Mouse (Mus musculus): ENCODE data around the gene Upp1.

Gene Upp1

DNA sequence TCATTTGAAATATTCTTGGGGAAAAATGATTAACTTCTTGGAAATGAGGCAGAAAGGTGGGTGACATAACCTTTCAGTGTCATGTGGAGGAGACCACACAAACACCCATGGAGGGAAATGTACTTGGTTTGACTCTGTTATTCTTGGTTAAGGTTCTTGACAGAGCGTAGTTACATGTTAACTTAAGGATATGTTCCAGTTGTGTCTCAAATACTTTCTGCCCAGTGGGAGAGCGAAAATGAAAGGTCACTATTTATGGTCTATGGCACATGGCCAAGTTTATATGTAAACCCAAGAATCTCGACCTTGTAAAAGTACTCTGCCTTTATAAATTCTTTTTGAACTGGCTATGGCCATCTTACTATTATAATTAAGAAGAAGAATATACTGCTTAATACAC is 42.0 kb downstream of the Upp1 start:
- no peak for DNase-seq (ENCODE audit: low spot score)

DNA sequence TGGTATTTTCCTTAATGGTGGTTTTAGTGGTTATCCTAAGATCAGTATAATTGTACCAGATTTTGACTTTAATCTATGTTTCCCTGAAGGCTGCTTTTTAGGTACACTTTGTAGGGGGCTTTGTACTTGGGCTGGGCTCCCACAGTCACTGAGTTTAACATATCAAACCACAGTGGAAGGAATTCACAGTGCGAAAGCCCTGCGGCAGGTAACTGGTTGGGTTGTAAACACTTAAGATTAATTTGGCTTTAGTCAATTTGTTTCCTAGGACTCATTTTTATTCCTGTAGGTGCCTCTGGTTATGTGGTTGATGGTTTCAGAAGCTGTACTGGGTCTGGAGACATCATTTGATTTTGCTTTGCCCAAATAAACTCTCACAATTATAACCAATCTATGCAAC is 49.4 kb downstream of the Upp1 start:
- no peak for DNase-seq (ENCODE audit: low spot score)

DNA sequence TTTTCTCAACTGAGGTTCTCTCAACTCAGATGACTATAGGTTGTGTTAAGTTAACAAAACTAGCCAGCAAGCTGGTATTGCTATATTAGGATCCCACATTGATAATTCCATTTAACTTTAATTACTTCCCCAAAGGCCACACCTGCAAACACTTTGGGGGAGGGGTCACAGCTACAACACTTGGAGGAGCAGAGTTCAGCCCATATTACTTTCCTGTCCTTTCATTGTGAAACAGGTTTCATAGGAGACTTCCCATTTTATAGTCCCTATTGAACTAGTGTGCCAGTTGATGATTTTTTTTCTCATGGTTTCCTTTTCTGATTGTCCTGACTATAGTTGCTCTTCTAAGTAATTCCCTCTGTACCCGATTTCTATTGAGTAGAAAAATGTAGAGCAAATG is 63.6 kb downstream of the Upp1 start:
- no peak for DNase-seq (ENCODE audit: low spot score)

All from ovary, postnatal 14 days (tissue).